Mouse (Mus musculus): ENCODE results near the gene Ssr2.

Gene Ssr2

GRCm38 (mm10) chr3:88541622-88542401, 33.9 kb upstream of the Ssr2 start:
- no peak for DNase-seq (ENCODE audit: low spot score in 2 of 2)

GRCm38 (mm10) chr3:88542486-88542885, 33.2 kb upstream of the Ssr2 start:
- DNase-seq (ENCODE audit: low spot score in 2 of 2): no peak

GRCm38 (mm10) chr3:88543174-88543573, 32.5 kb upstream of the Ssr2 start:
- no peak for DNase-seq (ENCODE audit: low spot score in 2 of 2)

GRCm38 (mm10) chr3:88543651-88544410, 31.8 kb upstream of the Ssr2 start:
- DNase-seq (ENCODE audit: low spot score in 2 of 2): no peak

- DNase-seq (ENCODE audit: low spot score in 2 of 2): no peak
Measured at GRCm38 (mm10) chr3:88544514-88544913, 31.2 kb upstream of the Ssr2 start.

- DNase-seq (ENCODE audit: low spot score in 2 of 2): no peak
Measured at GRCm38 (mm10) chr3:88544955-88545591, 30.6 kb upstream of the Ssr2 start.

GRCm38 (mm10) chr3:88546674-88547418, 28.8 kb upstream of the Ssr2 start:
- no peak for DNase-seq (ENCODE audit: low spot score in 2 of 2)

DNA sequence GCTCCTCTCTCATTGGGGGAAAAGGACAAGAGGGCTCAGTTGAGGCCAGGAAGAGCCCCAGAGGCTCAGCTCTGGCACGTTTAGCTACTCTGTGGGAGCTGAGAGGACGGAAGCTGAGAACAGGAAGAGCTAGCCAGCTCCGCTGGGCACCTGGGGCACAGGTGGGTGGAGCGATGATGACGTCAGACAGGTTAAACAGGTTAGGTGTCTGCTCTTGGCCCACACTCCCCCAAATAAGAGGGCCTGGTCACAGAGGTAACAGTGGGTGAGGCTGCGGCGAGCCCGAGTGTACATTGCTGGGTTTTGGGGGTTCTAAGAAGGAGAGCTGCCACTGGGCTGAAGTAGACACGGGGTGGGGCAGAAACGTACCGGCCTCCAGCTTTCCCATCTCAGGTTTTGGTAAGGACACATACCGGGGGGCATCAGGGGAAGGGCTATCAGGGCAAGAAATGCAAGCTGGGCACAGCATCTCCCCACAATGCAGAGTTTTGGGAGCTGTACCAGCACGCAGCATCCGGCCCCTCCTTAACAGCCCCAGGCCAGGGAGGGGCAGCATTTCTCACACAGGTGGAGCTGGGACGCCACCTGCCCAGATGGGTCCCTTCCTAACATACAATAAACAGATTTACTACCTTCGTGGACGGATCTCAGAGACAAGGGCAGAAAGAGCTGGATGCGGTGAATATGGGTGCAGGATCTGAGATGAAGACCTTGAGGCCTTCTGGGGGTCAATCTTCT, 27.3 kb upstream of the Ssr2 start, which contains the start of gene Rab25:
Gene Rab25 (minus strand): TSS at position 121 of the 738 bp plus-strand sequence.
- DNase-seq (ENCODE audit: low spot score in 2 of 2): no peak

GRCm38 (mm10) chr3:88551586-88551985, 24.1 kb upstream of the Ssr2 start:
- DNase-seq (ENCODE audit: low spot score in 2 of 2): no peak

- no peak for DNase-seq (ENCODE audit: low spot score in 2 of 2)
Measured at GRCm38 (mm10) chr3:88552082-88552645, 23.5 kb upstream of the Ssr2 start.

GRCm38 (mm10) chr3:88552676-88553524, 22.8 kb upstream of the Ssr2 start, which contains the start of gene Lamtor2:
Gene Lamtor2 (minus strand): TSS chr3:88553074.
- DNase-seq (ENCODE audit: low spot score in 2 of 2): peak; percentile 89 to 93

GRCm38 (mm10) chr3:88553525-88553879, 22.2 kb upstream of the Ssr2 start, which contains the start of gene Ubqln4:
Gene Ubqln4 (plus strand): TSS chr3:88553758.
- DNase-seq (ENCODE audit: low spot score in 2 of 2): peak; percentile 82 to 88

DNA sequence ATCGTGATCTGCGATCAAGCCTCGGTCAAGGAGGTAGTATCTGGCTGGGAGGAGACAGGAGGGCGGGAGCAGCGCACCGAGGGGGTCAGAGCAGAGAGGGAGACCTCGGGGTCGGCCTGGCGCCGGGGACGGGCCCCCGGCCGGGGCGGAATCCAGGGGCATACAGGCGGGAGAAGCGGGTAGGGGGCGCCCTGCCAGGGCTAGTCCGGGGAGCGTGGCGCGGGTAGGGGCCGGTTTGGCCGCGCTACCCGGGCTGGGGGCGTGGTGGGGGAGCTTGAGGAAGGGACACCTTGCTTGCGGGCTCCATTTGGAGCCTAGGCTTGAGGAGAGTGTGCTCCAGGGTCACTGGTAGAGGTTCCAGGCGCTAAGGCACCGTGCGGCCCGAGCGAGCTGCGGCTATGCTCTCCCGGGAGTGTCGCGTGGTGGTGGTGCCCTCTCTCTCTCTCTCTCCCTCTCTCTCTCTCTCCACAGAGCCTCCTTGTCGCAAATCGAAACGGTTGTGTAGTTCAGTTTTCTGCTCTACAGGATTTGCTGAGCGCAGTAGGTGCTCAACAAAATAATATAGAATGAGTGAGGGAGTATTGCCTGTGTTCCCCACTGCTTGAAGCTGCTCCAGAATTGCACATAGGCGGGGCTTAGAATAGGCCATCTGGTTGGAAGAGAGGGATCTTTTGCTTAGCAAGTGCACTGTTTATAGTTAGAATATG, 21.6 kb upstream of the Ssr2 start:
- DNase-seq (ENCODE audit: low spot score in 2 of 2): peak; percentile 38 to 55

- DNase-seq (ENCODE audit: low spot score in 2 of 2): no peak
Measured at GRCm38 (mm10) chr3:88555069-88555605, 20.5 kb upstream of the Ssr2 start.

GRCm38 (mm10) chr3:88555731-88556130, 19.9 kb upstream of the Ssr2 start:
- DNase-seq (ENCODE audit: low spot score in 2 of 2): no peak

GRCm38 (mm10) chr3:88556616-88557015, 19.1 kb upstream of the Ssr2 start:
- DNase-seq (ENCODE audit: low spot score in 2 of 2): no peak

DNA sequence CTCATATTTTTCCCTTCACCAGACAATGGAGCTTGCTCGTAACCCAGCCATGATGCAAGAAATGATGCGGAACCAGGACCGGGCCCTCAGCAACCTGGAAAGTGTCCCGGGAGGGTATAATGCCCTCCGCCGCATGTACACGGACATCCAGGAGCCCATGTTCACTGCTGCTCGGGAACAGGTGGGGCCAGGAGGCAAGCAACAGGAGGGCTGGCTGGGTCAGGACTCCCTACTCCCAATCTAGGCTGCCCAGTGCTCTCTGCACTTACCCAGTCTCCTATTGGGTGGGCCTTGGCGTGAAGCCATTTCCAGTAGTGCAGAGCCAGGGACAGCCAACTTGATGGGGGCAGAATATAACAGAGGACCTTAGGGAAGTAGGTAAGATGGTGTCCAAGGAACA, 16.1 kb upstream of the Ssr2 start:
- DNase-seq (ENCODE audit: low spot score in 2 of 2): no peak

DNA sequence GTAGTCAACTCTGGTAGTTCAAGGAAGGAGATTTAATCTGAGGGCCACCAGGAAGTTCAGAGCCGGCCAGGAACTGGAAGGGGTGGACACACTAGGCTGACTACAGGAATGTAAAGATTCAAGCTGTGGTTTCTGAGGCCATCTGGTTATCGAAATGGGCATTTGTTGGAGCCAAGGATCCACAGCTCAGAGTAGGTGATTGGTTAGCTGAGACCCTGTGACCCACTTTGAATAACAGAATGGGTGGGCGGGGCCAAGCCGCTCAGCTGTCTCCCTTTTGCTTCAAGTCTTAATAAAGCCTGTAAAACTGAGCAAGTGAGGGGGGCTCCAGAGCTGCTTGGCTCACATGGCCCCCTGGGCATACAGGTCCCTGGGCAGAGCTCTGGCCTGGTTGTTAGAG, 13.7 kb upstream of the Ssr2 start:
- no peak for DNase-seq (ENCODE audit: low spot score in 2 of 2)

- DNase-seq (ENCODE audit: low spot score in 2 of 2): no peak
Measured at GRCm38 (mm10) chr3:88563442-88563841, 12.2 kb upstream of the Ssr2 start.

All from spleen, postnatal 14 days (tissue).